Mouse (Mus musculus) lung, postnatal 0 days (tissue): ENCODE measurements around the gene Ston1. TPM values are rescaled to one million over a fixed set of nuclear protein-coding genes. Genes with fewer than 3 reads are reported as not detected.

Experiments used
- ATAC-seq: fragments of 200-750 bp; cut with Nextera tagmentation; 2 replicates; pipeline ENCODE4 v1.8.0; 2017; ENCODE audit warnings: moderate library complexity
- DNase-seq: peaks from one replicate; pipeline ENCODE4 v3.0.0-alpha.2; 2016; ENCODE audit warnings: low spot score
- H3K27ac ChIP-seq: fragments of 300-500 bp; sonication (generic); 2 replicates; pipeline ENCODE4 v1.5.1; 2014; ENCODE audit warnings: antibody characterized with exemption, mild to moderate bottlenecking, low read length, mixed read lengths
- H3K27me3 ChIP-seq: fragments of 300-500 bp; sonication (generic); replicated peaks from 2 replicates; pipeline ENCODE4 v1.6.1; 2014; ENCODE audit warnings: low read length, mixed read lengths; ENCODE audit not compliant: insufficient read depth
- H3K36me3 ChIP-seq: fragments of 300-500 bp; sonication (generic); 2 replicates; pipeline ENCODE4 v1.6.1; 2014; ENCODE audit warnings: low read length, mixed read lengths; ENCODE audit not compliant: insufficient read depth
- H3K4me1 ChIP-seq: fragments of 300-500 bp; sonication (generic); 2 replicates; pipeline ENCODE4 v1.6.1; 2014; ENCODE audit warnings: antibody characterized with exemption, low read depth, low read length, mixed read lengths; ENCODE audit not compliant: insufficient read depth
- H3K4me2 ChIP-seq: fragments of 300-500 bp; sonication (generic); replicated peaks from 2 replicates; pipeline ENCODE4 v1.6.1; 2014; ENCODE audit warnings: low read depth, mild to moderate bottlenecking, low read length, moderate library complexity, mixed read lengths
- H3K4me3 ChIP-seq: fragments of 300-500 bp; sonication (generic); 2 replicates; pipeline ENCODE4 v1.5.1; 2014; ENCODE audit warnings: low read depth, low read length
- H3K9ac ChIP-seq: fragments of 300-500 bp; sonication (generic); replicated peaks from 2 replicates; pipeline ENCODE4 v1.6.1; 2014; ENCODE audit warnings: low read depth, mild to moderate bottlenecking
- H3K9me3 ChIP-seq: fragments of 300-500 bp; sonication (generic); 2 replicates; pipeline ENCODE4 v1.6.1; 2016; ENCODE audit warnings: low read length, mixed read lengths
- CTCF ChIP-seq: IDR thresholded peaks from 2 replicates; pipeline ENCODE4 v1.5.1; 2016; ENCODE audit warnings: antibody characterized with exemption, mild to moderate bottlenecking
- EP300 ChIP-seq: IDR thresholded peaks from 2 replicates; pipeline ENCODE4 v1.6.1; 2016; ENCODE audit warnings: antibody characterized with exemption, mild to moderate bottlenecking, control low read depth
- WGBS: fragments of 180-500 bp; shearing (Covaris S2); extraction: QIAGEN DNeasy Blood & Tissue Kit; methylation state at CpG from one replicate; pipeline ENCODE4 v1.1.7; 2014; 5-methylcytosine and 5-hydroxymethylcytosine counted together
- polyA plus RNA-seq: library from polyadenylated mRNA; unstranded; fragments of >200 nt; fragmentation: Nextera tagmentation; extraction: Ambion mirVana; gene quantifications from 2 replicates; pipeline ENCODE4 v1.2.1, GENCODE M21; 2015

Gene Ston1
- polyA plus RNA-seq, 1 experiment from 2014 or later: 6.9 TPM

GRCm38 (mm10) chr17:88696656-88697333 is 99.3 kb downstream of the Ston1 start:
- H3K27me3 ChIP-seq: no peaks in the 10 kb centered on the region
- H3K4me2 ChIP-seq: no peak overlapping the region
- no peak overlapping the region for H3K9ac ChIP-seq
- no peak for ATAC-seq
- H3K36me3 ChIP-seq: no peaks in the 10 kb centered on the region
- 54% methylated on average over 9 of the region's 9 CpGs for WGBS
- DNase-seq: no peak
- no peaks in the 10 kb centered on the region for H3K4me1 ChIP-seq
- no peaks in the 10 kb centered on the region for H3K9me3 ChIP-seq
- no peak overlapping the region for H3K27ac ChIP-seq
- no peak for TF ChIP-seq CTCF
- TF ChIP-seq EP300: no peak
- no peak overlapping the region for H3K4me3 ChIP-seq

GRCm38 (mm10) chr17:88700901-88701300 is 103.4 kb downstream of the Ston1 start:
- H3K27ac ChIP-seq: no peak overlapping the region
- no peaks in the 10 kb centered on the region for H3K36me3 ChIP-seq
- H3K4me1 ChIP-seq: no peaks in the 10 kb centered on the region
- DNase-seq: no peak
- no peak for ATAC-seq
- TF ChIP-seq EP300 (no peak), CTCF (no peak)
- no peak overlapping the region for H3K4me2 ChIP-seq
- no peaks in the 10 kb centered on the region for H3K27me3 ChIP-seq
- no peaks in the 10 kb centered on the region for H3K9me3 ChIP-seq
- H3K4me3 ChIP-seq: no peak overlapping the region
- no peak overlapping the region for H3K9ac ChIP-seq

- H3K27ac ChIP-seq: no peak overlapping the region
Measured at GRCm38 (mm10) chr17:88702345-88702744, 104.9 kb downstream of the Ston1 start.

GRCm38 (mm10) chr17:88703112-88703511 is 105.6 kb downstream of the Ston1 start:
- H3K9me3 ChIP-seq: no peaks in the 10 kb centered on the region
- no peaks in the 10 kb centered on the region for H3K4me1 ChIP-seq
- 23% methylated on average over 4 of the region's 4 CpGs for WGBS
- H3K27me3 ChIP-seq: no peaks in the 10 kb centered on the region
- no peaks in the 10 kb centered on the region for H3K36me3 ChIP-seq
- no peak overlapping the region for H3K27ac ChIP-seq
- no peak overlapping the region for H3K9ac ChIP-seq
- DNase-seq (no peak), ATAC-seq (no peak)
- no peak overlapping the region for H3K4me2 ChIP-seq
- TF ChIP-seq EP300 (no peak), CTCF (no peak)
- no peak overlapping the region for H3K4me3 ChIP-seq

More at GRCm38 (mm10) chr17:88702345-88702744, 104.9 kb downstream of the Ston1 start:
- H3K4me3 ChIP-seq: no peak overlapping the region
- WGBS: 12% methylated on average over 6 of the region's 6 CpGs
- ATAC-seq (no peak), DNase-seq (peak; percentile 39)
- H3K27me3 ChIP-seq: no peaks in the 10 kb centered on the region
- no peak overlapping the region for H3K4me2 ChIP-seq
- no peaks in the 10 kb centered on the region for H3K9me3 ChIP-seq
- H3K36me3 ChIP-seq: no peaks in the 10 kb centered on the region
- H3K9ac ChIP-seq: no peak overlapping the region
- TF ChIP-seq EP300 (no peak), CTCF (no peak)
- no peaks in the 10 kb centered on the region for H3K4me1 ChIP-seq

- no peaks in the 10 kb centered on the region for H3K9me3 ChIP-seq
- H3K4me2 ChIP-seq: no peak overlapping the region
- H3K9ac ChIP-seq: no peak overlapping the region
- no peaks in the 10 kb centered on the region for H3K36me3 ChIP-seq
- TF ChIP-seq EP300: no peak
- no peak for TF ChIP-seq CTCF
- no peak overlapping the region for H3K27ac ChIP-seq
- WGBS: 47% methylated on average over 8 of the region's 8 CpGs
- H3K4me3 ChIP-seq: no peak overlapping the region
- no peak for DNase-seq
- ATAC-seq: no peak
- no peaks in the 10 kb centered on the region for H3K4me1 ChIP-seq
- H3K27me3 ChIP-seq: no peaks in the 10 kb centered on the region
Measured at GRCm38 (mm10) chr17:88706231-88706649, 108.8 kb downstream of the Ston1 start.

Other genes starting within 250 kb of the Ston1 start
- 13.6 and 14.9 TPM in 2 replicates for gene Foxn2, start 157.0 kb upstream of the Ston1 start, polyA plus RNA-seq
- 18.6 TPM in 2 replicates for gene Ppp1r21, start 67.6 kb upstream of the Ston1 start, polyA plus RNA-seq
- 0.15 TPM in 1 of 2 replicates, not detected in the other for gene Gtf2a1l, start 71.0 kb downstream of the Ston1 start, polyA plus RNA-seq
- gene Lhcgr, start 194.3 kb downstream of the Ston1 start, polyA plus RNA-seq: 0.13 and 0.19 TPM in 2 replicates